Mouse (Mus musculus) urinary bladder, adult 18-20 months (tissue): ENCODE data around the gene Dis3l2.
A peak's percentile ranks its signal among the peaks of the same experiment; 100 is the strongest.

Experiments
- DNase-seq, 2 experiments: peaks; one replicate each; pipeline ENCODE4 v3.0.0; 2022; ENCODE audit warnings: low spot score in 2 of 2, mixed read lengths in 2 of 2

Dis3l2 gene

GRCm38 (mm10) chr1:87010629-87011330 is 307.2 kb downstream of the Dis3l2 start:
- no peak for DNase-seq

- DNase-seq = no peak
Observed at GRCm38 (mm10) chr1:87011718-87012117, 308.1 kb downstream of the Dis3l2 start.

GRCm38 (mm10) chr1:87012606-87013005 is 309.0 kb downstream of the Dis3l2 start:
- DNase-seq = no peak

GRCm38 (mm10) chr1:87020714-87021113 is 317.1 kb downstream of the Dis3l2 start:
- DNase-seq = no peak

- no peak for DNase-seq
Observed at GRCm38 (mm10) chr1:87021584-87021983, 318.0 kb downstream of the Dis3l2 start.

- DNase-seq = no peak
Observed at GRCm38 (mm10) chr1:87023291-87024170, 319.9 kb downstream of the Dis3l2 start.

- DNase-seq = no peak
Observed at GRCm38 (mm10) chr1:87025021-87025420, 321.4 kb downstream of the Dis3l2 start.

GRCm38 (mm10) chr1:87028786-87029185 is 325.2 kb downstream of the Dis3l2 start:
- no peak for DNase-seq

GRCm38 (mm10) chr1:87030652-87031051 is 327.0 kb downstream of the Dis3l2 start:
- no peak for DNase-seq

- DNase-seq = peak; percentile 34 to 68
Observed at GRCm38 (mm10) chr1:87032466-87032865, 328.9 kb downstream of the Dis3l2 start.

- peak; percentile 30 to 55 for DNase-seq
Observed at GRCm38 (mm10) chr1:87035532-87036161, 332.0 kb downstream of the Dis3l2 start.

GRCm38 (mm10) chr1:87036334-87036733 is 332.7 kb downstream of the Dis3l2 start:
- DNase-seq = no peak

- DNase-seq = no peak
Observed at GRCm38 (mm10) chr1:87038477-87039070, 335.0 kb downstream of the Dis3l2 start.

GRCm38 (mm10) chr1:87041119-87041518 is 337.5 kb downstream of the Dis3l2 start:
- peak; percentile 53 to 71 for DNase-seq

GRCm38 (mm10) chr1:87041814-87042438 is 338.3 kb downstream of the Dis3l2 start:
- peak in 1 of 2 experiments; percentile 64 for DNase-seq

- no peak for DNase-seq
Observed at GRCm38 (mm10) chr1:87050072-87050471, 346.5 kb downstream of the Dis3l2 start.

GRCm38 (mm10) chr1:87050700-87051099 is 347.1 kb downstream of the Dis3l2 start:
- DNase-seq = no peak

- DNase-seq = peak; percentile 9 to 40
Observed at GRCm38 (mm10) chr1:87051369-87051768, 347.8 kb downstream of the Dis3l2 start.

- no peak for DNase-seq
Observed at GRCm38 (mm10) chr1:87057075-87057474, 353.5 kb downstream of the Dis3l2 start.

GRCm38 (mm10) chr1:87059042-87059665 is 355.5 kb downstream of the Dis3l2 start:
- no peak for DNase-seq

GRCm38 (mm10) chr1:87060913-87061312 is 357.3 kb downstream of the Dis3l2 start:
- no peak for DNase-seq
